Mouse (Mus musculus) lung, adult 2 months (tissue): ENCODE measurements around the gene 4933430I17Rik.

Experiments used
- CTCF ChIP-seq: fragments of 200-500 bp; IDR thresholded peaks from 2 replicates; pipeline ENCODE4 v1.5.1; 2011; ENCODE audit warnings: mild to moderate bottlenecking, low read length, control low read depth; ENCODE audit not compliant: insufficient read depth
- POLR2A ChIP-seq: fragments of 200-500 bp; IDR thresholded peaks from 2 replicates; pipeline ENCODE4 v1.6.1; 2011; ENCODE audit warnings: low read depth, mild to moderate bottlenecking, control low read depth, low read length, borderline replicate concordance; ENCODE audit errors: extremely low read depth

DNA sequence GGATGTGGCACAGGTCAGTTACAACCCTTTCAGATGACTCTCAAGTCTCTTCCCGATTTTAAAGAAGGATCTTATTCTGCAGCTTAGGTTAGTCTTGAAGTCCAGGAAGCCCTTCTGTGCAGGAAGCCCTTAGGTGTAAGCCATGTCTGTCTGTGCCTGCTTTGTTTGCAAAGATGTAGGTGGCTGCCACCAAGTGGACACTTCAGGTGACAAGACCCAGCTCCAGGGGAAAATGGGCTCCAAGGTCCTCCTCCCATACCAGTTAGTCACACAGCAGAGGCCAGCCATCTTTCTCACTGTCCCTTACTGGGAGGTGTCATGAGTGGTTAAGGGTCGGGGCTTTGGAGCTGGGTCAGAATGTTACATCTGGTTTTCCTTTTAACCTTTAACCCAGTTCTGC, 18.4 kb upstream of the 4933430I17Rik start:
- peak; percentile 29; the same call in 1 of the 2 replicates for TF ChIP-seq CTCF
- TF ChIP-seq POLR2A: no peak
